Mouse (Mus musculus) v-Abl transformed pro-B cells (cell line): Measurements from ENCODE around the gene Acot7.

Experiments used
- in situ Hi-C, 2 experiments: fragments of 400-800 bp; cut with MboI; formaldehyde crosslinking; loops; one replicate each; pipeline ENCODE4 v1.15.1; 2025; ENCODE audit not compliant: unreplicated experiment in 2 of 2

Acot7 gene

DNA sequence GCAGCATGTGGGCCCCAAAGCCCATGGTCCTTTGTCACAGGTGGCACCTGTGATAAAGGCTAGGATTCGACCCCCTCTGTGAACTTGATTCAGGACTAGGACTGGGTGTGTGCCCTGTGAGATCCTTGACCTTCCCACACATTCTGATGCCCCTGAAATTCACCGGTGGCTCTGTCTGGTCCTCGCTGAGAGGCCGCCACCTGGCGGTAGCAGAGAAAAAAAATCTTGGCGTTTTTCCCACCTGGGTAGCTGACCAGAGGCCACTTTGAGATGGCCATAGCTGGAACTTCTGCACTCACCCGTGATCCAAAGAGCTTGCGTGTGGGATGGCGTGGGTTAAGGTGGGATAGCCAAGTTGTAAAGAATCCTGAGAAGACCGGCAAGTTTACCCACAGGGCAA lies 107.6 kb downstream of the Acot7 start:
- in situ Hi-C loops, result loop anchor here (5.0 to 25.0 kb wide), 5 partner anchors 71 to 1677 kb away; partner anchors contain the start of genes A430005L14Rik (in 1 of the 2), Phf13 (in 1 of the 2) and Thap3 (in 1 of the 2)

DNA sequence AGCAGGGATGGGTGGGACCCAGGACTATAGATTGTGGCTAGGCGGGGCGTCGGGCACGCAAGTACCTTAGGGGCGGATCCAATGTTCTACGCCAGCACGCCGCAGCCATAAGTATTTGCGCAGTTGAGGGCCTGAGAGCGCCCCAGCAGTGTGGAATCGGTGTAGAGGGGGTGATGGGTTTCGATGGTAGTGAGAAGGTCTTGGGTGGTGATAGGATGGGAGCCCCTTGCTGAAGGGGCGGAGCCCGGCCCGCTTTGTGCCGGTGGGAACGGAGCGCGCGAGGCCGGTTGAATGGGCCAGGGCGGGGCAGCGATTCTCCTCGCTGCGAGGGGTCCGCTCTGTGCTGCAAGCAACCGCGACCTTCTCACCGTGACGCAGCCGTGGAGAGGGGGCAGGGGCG lies 108.2 kb downstream of the Acot7 start:
- in situ Hi-C loops, result loop anchor here (5.0 to 25.0 kb wide), 5 partner anchors 71 to 1676 kb away; partner anchors contain the start of genes A430005L14Rik (in 1 of the 2), Phf13 (in 1 of the 2) and Thap3 (in 1 of the 2)

DNA sequence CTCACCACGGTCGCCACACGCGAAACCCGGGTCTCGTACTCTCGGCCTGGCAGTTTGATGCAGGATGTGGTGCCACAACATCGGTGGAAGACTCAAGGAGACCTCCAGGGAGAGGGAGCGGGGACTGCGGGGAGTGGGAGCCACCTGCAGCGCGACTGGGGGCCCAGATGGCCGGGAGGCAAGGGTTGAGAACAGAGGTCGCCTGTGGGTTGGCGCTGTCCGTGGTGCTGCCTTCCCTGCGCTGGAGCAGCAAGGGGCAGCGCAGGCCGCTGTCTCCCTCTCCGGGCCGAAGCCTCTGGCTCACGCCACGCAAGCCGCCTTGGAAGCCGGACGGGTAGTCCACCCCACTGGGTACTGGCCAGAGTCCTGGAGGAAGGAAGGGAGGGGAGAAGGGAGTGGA lies 109.0 kb downstream of the Acot7 start:
- in situ Hi-C loops, result loop anchor here (5.0 to 25.0 kb wide), 5 partner anchors 72 to 1675 kb away; partner anchors contain the start of genes A430005L14Rik (in 1 of the 2), Phf13 (in 1 of the 2) and Thap3 (in 1 of the 2)

DNA sequence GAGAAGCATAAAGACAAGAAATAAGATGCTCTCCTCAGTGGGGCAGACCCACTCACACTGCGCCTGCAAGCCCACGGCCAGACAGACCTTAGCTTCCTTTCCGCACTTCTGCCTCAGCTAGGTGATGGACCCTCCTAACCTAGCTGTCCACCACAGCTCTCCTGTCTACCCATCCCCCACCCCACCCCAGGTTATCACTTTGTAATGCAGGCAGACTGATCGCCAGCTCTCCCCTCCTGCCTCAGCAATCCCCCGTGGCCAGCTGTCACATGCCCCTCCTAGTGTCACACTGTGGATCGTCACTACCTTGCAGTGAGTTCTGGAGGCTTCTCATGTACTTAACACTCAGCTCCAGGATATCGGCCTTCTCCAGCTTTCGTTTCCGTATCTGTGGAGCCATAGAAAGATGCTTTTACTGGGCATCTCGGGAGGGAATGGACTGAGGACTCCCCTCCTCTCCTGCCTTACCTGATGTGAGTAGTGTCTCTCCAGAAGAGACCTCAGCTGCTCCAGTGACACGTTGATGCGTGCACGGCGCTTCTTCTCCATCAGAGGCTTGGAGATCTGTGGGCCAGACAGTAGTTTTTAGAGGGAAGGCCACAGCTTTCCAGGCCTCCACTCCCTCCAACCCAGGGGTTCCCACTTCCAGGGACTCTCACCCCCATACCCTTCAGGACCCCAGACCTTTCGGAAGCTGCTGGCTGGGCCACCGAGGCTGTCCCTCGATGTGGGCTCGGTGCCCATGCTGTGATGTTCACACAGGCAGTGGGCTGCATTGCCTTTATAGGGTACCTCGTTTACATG lies 109.6 kb downstream of the Acot7 start:
- in situ Hi-C loops, result loop anchor here (5.0 to 25.0 kb wide), 5 partner anchors 73 to 1675 kb away; partner anchors contain the start of genes A430005L14Rik (in 1 of the 2), Phf13 (in 1 of the 2) and Thap3 (in 1 of the 2)

DNA sequence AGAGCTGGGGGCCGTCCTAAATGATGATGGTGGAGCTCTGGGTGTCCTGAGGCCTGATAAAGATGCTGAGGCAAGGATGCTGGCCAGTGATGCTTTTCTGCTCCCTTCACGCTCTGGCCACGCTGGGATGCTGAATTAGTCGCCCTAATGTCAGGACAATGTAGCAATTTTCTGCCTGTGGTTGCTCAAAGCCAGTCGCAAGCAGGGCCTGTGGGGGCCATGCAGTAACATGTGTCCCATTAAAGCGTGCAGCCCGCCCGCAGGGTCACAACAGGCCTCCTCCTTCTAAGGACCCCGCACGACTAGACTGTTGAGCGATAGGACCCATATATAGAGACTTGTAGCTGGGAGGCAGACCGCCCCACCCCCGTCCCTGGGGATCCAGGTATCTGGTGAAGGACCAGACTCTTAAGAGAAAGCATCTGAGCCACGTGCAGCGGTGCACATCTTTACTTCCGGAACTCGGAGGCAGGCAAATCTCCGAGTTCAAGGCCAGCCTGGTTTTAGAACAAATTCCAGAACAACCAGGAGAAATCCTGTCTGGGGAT lies 110.5 kb downstream of the Acot7 start:
- in situ Hi-C loops, result loop anchor here (5.0 to 25.0 kb wide), 5 partner anchors 74 to 1674 kb away; partner anchors contain the start of genes A430005L14Rik (in 1 of the 2), Phf13 (in 1 of the 2) and Thap3 (in 1 of the 2)

DNA sequence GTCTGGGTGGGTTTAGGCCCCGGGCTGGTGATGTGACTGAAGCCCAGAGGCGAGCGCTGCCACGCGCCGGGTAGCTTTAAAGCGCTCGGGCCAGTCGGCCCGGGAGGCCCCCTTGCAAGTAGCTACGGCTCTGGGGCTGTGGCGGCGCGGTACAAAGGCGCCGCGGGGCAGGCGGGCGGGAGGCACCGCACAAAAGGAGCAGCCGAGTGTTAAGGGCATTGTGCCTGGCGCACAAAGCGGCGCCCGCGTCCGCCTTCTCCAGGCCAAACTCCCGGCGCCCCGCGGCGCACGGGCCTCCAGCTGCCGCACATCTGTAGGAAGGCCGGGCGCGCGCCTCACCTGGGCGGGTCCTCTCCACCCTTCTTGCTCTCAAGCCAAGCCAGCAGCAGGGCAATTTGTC lies 112.5 kb downstream of the Acot7 start:
- in situ Hi-C loops, result loop anchor here in 1 of 2 experiments (5.0 to 25.0 kb wide), 3 partner anchors 37 to 1672 kb away; partner anchors contain the start of genes A430005L14Rik, Phf13, Rpl22 and Thap3

DNA sequence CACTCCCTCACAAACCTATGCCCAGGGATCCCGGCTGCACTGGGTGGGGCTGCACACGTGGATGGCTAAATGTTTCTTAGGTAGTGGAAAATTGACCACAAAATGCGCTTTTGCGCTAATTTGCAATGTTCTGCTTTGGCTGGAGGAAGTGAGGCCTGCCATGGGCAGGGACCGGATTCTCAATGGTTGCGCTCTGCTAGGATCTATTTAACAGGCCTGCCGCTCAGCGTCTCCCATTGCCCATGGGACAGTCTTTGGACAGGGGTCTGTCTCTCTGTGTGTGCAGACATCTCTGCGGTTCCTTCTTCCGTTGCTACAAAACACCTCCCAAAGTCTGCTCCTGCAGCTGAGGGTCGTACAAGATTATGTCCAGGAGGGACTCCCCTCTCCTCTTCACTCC lies 113.1 kb downstream of the Acot7 start:
- in situ Hi-C loops, result loop anchor here in 1 of 2 experiments (5.0 to 25.0 kb wide), 3 partner anchors 36 to 1671 kb away; partner anchors contain the start of genes A430005L14Rik, Phf13, Rpl22 and Thap3

DNA sequence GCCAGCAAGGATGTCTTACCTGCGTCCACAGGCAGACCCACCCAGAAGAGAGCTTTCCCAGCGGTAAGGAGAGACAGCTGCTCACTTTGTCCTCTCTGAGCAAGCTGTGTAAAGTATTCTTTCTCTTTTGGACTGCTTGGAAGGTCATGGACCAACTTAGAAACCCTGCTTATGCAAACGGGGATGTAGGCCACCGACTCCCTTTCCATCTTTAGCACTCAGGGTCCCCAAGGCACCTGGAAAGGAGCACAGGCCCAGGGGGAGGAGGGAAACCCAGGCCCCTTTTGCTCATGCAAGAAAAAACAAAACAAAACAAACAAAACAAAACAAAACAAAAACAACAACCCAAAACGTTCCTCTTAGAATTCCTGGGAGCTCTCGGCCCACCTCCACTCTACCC lies 113.6 kb downstream of the Acot7 start, which contains the start of gene Hes3:
Gene Hes3 (minus strand): TSS at position 101 of the 400 bp plus-strand sequence.
- in situ Hi-C loops, result loop anchor here in 1 of 2 experiments (5.0 to 25.0 kb wide), 3 partner anchors 36 to 1671 kb away; partner anchors contain the start of genes A430005L14Rik, Phf13, Rpl22 and Thap3

DNA sequence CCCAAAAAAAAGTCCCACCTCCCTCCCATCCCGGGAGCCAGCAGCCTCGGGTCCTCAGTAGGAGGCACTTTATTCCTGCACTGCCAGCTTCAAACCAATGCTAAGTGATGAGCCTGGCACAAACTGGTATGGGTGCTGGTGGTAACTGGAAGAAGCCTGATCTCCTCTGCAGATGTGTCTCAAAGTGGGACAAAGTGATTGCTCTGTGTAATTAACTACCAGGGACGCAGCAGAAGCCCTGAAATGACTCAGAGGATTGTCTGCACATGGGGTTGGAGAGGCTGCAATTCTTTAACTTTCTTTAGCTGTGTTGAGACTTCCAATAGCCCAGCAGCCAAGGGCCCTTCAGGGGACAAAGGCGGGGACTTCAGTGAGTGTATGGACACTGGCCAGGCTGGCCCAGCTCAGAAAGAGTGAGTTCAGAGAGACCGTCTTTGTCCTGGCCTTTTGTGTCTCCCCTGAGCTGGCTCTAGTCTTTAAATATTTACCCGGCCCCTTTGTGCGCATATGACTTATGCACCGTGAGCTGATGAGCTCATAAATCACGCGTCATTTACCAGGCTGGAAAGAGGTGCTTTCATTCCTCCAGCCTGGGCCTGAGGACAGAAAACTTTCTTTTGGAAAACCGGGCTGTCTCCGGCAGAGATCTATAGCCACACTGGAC lies 114.3 kb downstream of the Acot7 start:
- in situ Hi-C loops, result loop anchor here in 1 of 2 experiments (5.0 to 25.0 kb wide), 3 partner anchors 35 to 1670 kb away; partner anchors contain the start of genes A430005L14Rik, Phf13, Rpl22 and Thap3

DNA sequence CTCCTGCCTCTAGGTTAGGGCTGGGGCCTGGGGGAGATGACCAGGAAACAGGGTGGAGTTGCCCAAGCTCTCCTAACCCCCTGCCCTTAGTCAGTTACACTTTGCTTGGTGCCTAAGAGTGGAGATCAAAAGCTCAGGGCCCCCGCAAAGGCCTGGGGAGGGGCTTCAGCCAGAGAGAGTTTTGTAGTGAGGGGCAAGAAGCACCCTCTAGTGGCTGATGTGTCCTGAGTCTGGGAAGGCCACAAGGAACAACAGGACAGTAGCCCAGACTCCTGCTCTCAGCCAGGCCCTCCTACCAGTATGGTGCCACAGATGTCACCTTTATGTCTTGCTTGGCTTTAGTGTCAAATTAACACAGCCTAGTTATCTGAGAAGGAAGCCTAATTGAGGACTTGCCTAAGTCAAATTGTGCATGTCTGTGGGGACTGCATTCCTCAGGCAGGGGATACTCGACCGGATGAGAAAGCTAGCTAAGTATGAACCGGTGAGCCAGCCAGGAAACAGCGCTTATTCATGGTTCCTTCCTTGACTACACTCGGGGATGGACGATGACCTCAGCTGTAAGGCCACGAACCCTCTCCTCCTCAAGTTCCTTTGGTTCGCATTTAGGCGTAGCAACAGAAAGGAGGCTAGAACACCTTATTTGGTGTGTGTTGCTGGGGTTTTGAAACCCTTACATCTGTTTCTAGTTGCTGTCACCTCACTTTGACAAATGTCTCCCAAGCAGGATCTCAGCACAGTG lies 116.4 kb downstream of the Acot7 start:
- in situ Hi-C loops, result loop anchor here in 1 of 2 experiments (5.0 to 25.0 kb wide), 3 partner anchors 33 to 1668 kb away; partner anchors contain the start of genes A430005L14Rik, Phf13, Rpl22 and Thap3

DNA sequence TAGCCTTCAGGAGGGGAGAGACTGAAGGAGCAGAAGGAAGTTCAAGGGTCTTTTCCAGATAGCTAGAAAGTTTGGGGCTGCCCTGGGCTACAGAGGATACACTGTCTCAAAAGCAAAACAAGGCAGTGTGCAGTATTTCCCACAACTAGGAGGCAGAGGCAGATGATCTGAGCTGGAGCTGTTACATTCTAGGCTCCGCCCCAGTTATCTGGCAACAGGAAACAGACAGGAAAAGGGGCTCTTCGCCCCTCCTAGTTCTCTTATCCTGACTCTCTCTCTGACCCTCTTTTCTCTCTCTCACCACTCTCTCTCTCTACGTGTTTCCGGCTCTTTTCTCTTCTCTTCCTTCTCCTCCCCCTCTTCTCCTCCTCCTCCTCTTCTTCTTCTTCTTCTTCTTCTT lies 118.0 kb downstream of the Acot7 start:
- in situ Hi-C loops, result loop anchor here in 1 of 2 experiments (25.0 kb wide), 2 partner anchors 309 to 1666 kb away; partner anchors contain the start of genes A430005L14Rik, Phf13 and Thap3

DNA sequence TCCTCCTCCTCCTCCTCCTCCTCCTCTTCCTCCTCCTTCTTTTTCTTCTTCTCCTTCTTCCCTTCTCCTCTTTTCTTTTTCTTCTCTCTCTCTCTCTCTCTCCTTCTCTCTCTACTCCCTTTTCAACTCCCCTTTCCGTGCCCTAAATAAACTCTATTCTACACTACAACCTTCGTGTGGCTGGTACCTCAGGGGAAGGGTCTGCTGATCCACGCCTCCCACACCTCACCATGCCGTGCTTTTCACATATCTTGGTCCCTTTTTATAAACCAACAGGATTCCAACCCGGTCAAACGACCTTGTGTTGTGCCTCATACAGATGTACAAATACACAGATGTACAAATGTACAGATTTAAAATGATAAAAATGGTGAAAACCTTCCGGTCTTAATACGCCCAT lies 118.4 kb downstream of the Acot7 start:
- in situ Hi-C loops, result loop anchor here in 1 of 2 experiments (25.0 kb wide), 2 partner anchors 309 to 1666 kb away; partner anchors contain the start of genes A430005L14Rik, Phf13 and Thap3

DNA sequence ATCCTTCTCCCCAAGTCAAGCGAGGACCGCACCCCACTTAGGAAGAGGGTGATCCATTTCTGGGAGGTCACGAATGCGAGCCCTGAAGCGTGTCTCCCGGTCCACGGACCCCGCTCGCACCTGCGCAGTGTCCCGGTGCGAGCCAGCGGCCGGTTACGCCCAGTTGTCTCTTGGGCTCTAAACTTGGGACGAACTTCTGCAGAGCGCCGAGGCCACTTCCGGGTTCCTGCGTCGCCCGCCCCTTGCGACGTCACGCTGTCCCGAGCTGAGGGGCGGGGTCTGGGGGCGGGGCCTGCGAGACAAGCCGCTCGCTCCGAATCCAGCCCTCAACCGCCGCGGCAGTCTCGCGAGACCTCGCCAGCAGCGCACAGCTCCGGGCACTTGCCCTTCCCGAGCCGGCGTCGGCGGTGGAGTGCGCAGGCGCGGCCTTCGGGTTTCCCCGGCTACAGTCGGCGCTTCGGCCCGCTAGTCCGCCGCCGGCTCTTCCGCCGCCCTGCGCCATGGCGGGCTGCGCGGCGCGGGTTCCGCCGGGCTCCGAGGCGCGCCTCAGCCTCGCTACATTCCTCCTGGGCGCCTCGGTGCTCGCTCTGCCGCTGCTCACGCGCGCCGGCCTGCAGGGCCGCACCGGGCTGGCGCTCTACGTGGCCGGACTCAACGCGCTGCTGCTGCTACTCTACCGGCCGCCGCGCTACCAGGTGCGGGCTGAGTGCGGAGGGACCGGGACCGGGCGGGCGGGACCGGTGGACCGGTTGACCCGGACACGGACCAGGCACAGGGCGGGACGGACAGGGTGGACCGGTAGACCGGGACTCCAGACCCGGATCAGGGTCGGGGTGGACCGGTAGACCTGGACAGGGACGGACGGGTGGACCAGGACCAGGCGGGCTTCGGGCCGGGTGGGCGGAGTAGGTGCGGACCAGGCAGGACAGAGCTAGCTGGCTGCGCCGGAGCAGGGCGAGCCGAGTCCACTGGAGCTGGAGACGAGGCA lies 119.2 kb downstream of the Acot7 start, which contains the start of gene Icmt:
Gene Icmt (plus strand): TSS at position 354 of the 988 bp plus-strand sequence.
- in situ Hi-C loops, result loop anchor here in 1 of 2 experiments (25.0 kb wide), 2 partner anchors 310 to 1665 kb away; partner anchors contain the start of genes A430005L14Rik, Phf13 and Thap3

DNA sequence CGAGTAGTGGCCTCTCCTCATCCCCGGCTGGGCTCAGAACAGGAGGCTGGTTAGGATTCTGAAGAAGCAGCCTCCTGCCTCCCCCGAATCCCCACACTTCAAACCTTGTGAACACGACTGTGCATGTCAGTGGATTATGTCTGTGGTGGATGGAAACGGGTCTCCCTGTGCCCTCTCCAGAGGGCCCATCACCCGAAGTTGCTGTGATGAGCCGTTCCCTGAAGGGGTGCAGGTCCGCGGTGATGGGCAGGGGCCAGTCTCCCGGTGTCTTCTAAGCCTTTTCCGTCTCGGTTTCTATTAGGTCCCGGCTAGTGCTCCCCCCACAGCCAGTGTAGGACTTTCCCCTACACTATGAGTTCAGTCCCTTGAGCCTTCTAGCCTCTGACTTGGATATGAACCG lies 120.9 kb downstream of the Acot7 start:
- in situ Hi-C loops, result loop anchor here in 1 of 2 experiments (25.0 kb wide), 2 partner anchors 312 to 1663 kb away; partner anchors contain the start of genes A430005L14Rik, Phf13 and Thap3

DNA sequence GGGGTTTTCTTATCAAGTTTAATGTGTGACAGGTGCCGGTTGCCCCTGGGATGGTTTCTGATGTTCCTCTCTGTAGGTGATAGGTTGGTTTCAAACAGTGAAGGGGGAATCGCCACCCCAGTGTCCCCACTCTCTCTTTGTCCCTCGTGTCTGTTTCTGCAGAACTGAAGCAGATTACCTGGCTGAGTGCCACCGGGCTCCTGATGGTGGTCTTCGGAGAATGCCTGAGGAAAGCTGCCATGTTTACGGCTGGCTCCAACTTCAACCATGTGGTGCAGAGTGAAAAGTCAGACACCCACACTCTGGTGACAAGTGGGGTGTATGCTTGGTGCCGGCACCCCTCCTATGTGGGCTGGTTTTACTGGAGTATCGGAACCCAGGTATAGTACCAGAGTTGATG lies 122.4 kb downstream of the Acot7 start:
- in situ Hi-C loops, result loop anchor here in 1 of 2 experiments (25.0 kb wide), 1 partner anchor 1862 kb away; the partner anchor contains the start of genes Megf6 and Tprgl

DNA sequence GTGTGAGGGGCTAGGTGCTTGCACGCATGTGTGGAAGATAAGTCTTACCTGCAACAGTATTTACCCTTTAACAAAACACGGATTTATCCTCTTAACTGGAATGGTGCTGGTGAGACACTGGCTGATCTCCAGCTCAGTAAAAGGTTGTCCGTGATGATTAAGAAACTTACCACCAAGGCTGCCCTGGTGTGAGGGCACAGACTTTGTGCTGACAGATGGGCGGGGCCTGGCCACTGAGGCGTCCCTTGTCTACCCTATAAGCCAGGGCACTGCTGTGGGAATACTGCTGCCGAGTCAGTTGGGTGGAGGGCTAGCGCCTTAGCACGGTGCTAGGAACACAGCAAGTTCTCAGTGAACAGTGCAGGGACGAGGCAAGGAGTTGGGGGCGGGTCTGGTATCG lies 124.1 kb downstream of the Acot7 start:
- in situ Hi-C loops, result loop anchor here in 1 of 2 experiments (25.0 kb wide), 1 partner anchor 1860 kb away; the partner anchor contains the start of genes Megf6 and Tprgl

DNA sequence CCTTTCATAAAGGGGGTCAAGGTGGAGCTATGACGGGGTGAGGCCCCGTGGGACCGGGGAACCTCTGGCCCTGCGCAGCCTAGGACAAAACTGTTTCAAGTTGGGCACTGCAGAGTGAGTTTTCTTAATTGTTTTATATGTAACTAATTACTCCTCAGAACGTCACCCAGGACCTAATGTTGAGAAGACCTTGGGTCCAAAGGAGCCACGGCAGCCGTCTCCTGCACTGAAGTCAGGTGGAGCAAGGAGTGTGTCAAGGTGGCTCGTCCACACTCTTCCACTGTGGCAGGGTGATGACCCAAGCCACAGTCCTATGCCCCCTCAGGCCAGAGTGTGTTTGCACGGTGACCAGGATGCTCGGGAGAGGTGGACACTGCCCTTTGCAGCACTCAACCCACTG lies 125.2 kb downstream of the Acot7 start:
- in situ Hi-C loops, result loop anchor here in 1 of 2 experiments (25.0 kb wide), 1 partner anchor 1859 kb away; the partner anchor contains the start of genes Megf6 and Tprgl
